Mouse (Mus musculus): ENCODE measurements around the gene Otp. TPM values are rescaled to one million over a fixed set of nuclear protein-coding genes. Genes with fewer than 3 reads are reported as not detected.
A peak's percentile ranks its signal among the peaks of the same experiment; 100 is the strongest.

The Otp gene
- polyA plus RNA-seq, 1 experiment from 2014 or later, result not detected

GRCm38 (mm10) chr13:94858016-94858575 is 17.3 kb upstream of the Otp start:
- no peaks in the 10 kb centered on the region for H3K9me3 ChIP-seq (replicated peaks; ENCODE audit: control insufficient read depth, low read length)
- H3K36me3 ChIP-seq (ENCODE audit: control insufficient read depth, insufficient read depth), result no peaks in the 10 kb centered on the region
- H3K27me3 ChIP-seq (ENCODE audit: control insufficient read depth, insufficient read depth, low read length), result peaks cover 5% of the 10 kb centered on the region; the same call in 1 of the 2 replicates
- WGBS, result 78% methylated on average over 8 of the region's 8 CpGs
- H3K4me1 ChIP-seq (ENCODE audit: control insufficient read depth, insufficient read depth, low read length), result no peaks in the 10 kb centered on the region
- ATAC-seq (replicated peaks; ENCODE audit: extremely low read depth, insufficient read depth, low FRiP score), result no peak
- no peak overlapping the region for H3K4me2 ChIP-seq (ENCODE audit: low read depth, low read length)
- no peak overlapping the region for H3K9ac ChIP-seq (ENCODE audit: low read length)
- no peak overlapping the region for H3K27ac ChIP-seq (ENCODE audit: low read length)
- H3K4me3 ChIP-seq (ENCODE audit: low read length), result no peak overlapping the region

GRCm38 (mm10) chr13:94859256-94859655 is 16.1 kb upstream of the Otp start:
- Histone ChIP-seq H3K27me3 (ENCODE audit: control insufficient read depth, insufficient read depth, low read length) (peaks cover 8% of the 10 kb centered on the region), H3K9ac (ENCODE audit: low read length) (no peak overlapping the region), H3K4me1 (ENCODE audit: control insufficient read depth, insufficient read depth, low read length) (no peaks in the 10 kb centered on the region), H3K27ac (ENCODE audit: low read length) (no peak overlapping the region), H3K4me2 (ENCODE audit: low read depth, low read length) (no peak overlapping the region), H3K9me3 (replicated peaks; ENCODE audit: control insufficient read depth, low read length) (no peaks in the 10 kb centered on the region), H3K36me3 (ENCODE audit: control insufficient read depth, insufficient read depth) (no peaks in the 10 kb centered on the region), H3K4me3 (ENCODE audit: low read length) (no peak overlapping the region)
- WGBS, result 64% methylated on average over 8 of the region's 8 CpGs
- ATAC-seq (replicated peaks; ENCODE audit: extremely low read depth, insufficient read depth, low FRiP score), result no peak

DNA sequence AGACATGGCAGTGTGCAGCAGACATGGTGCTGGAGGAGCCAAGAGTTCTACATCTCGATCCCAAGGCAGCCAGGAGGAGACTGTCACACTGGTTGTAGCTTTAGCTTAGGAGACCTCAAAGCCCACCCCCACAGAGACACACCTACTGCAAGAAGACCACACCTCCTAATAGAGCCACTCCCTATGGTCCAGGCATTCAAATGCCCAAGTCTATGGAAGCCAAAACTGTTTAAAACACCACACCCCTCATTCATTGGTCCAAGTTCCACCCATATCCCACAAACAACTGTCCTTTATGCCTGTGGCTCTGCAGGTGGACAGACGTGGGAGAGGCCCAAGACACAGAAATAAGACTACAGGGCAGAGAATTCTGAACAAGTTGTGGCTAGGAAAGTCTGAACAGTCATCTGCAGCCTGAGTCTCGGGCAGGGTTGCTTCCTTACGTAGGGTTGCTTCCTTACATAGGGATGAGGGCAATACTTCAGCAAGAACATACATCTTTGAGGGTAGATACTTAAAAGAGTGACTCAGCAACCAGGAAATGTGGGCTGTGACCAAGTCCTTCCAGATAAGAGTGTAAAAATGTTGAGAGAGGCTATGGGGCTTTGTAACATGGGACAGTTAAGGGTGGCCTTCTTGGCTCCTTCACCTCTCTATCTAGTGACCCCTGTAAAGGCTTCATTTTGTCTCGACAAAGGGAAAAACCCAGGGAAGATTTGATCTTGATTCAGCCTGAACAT is 12.7 kb upstream of the Otp start:
- WGBS, result 51% methylated on average over 5 of the region's 5 CpGs
- no peak overlapping the region for H3K27ac ChIP-seq (ENCODE audit: low read length)
- H3K27me3 ChIP-seq (ENCODE audit: control insufficient read depth, insufficient read depth, low read length), result peaks cover 36% of the 10 kb centered on the region
- no peak overlapping the region for H3K4me3 ChIP-seq (ENCODE audit: low read length)
- H3K36me3 ChIP-seq (ENCODE audit: control insufficient read depth, insufficient read depth), result no peaks in the 10 kb centered on the region
- no peak for ATAC-seq (replicated peaks; ENCODE audit: extremely low read depth, insufficient read depth, low FRiP score)
- H3K9me3 ChIP-seq (replicated peaks; ENCODE audit: control insufficient read depth, low read length), result no peaks in the 10 kb centered on the region
- no peaks in the 10 kb centered on the region for H3K4me1 ChIP-seq (ENCODE audit: control insufficient read depth, insufficient read depth, low read length)
- H3K9ac ChIP-seq (ENCODE audit: low read length), result no peak overlapping the region
- H3K4me2 ChIP-seq (ENCODE audit: low read depth, low read length), result no peak overlapping the region

DNA sequence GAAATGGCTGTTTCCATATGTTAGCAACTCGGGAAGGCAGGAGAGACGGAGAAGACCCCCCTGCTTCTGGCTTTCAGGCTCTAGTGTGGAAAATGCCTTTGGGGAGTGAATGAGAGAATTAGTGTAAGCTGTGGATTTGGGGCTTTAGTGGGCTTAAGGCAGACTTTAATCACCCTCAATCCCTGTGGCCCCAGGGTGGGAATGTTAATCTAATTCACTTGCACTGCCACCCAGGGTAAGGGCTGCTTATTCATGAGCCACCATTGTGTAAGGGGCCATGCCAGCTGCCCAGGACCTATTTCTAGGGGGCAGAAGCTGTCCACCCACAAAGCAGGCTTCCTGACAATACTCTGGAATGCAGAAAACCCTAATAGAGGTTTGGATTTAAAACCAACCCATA is 8.5 kb upstream of the Otp start:
- Histone ChIP-seq H3K27ac (ENCODE audit: low read length) (no peak overlapping the region), H3K9me3 (replicated peaks; ENCODE audit: control insufficient read depth, low read length) (no peaks in the 10 kb centered on the region), H3K27me3 (ENCODE audit: control insufficient read depth, insufficient read depth, low read length) (peaks cover 65% of the 10 kb centered on the region), H3K4me1 (ENCODE audit: control insufficient read depth, insufficient read depth, low read length) (peaks cover 7% of the 10 kb centered on the region), H3K9ac (ENCODE audit: low read length) (no peak overlapping the region), H3K4me2 (ENCODE audit: low read depth, low read length) (no peak overlapping the region), H3K36me3 (ENCODE audit: control insufficient read depth, insufficient read depth) (no peaks in the 10 kb centered on the region), H3K4me3 (ENCODE audit: low read length) (no peak overlapping the region)
- WGBS, result 31% methylated on average over 2 of the region's 2 CpGs
- no peak for ATAC-seq (replicated peaks; ENCODE audit: extremely low read depth, insufficient read depth, low FRiP score)

GRCm38 (mm10) chr13:94867772-94868171 is 7.6 kb upstream of the Otp start:
- Histone ChIP-seq H3K9me3 (replicated peaks; ENCODE audit: control insufficient read depth, low read length) (no peaks in the 10 kb centered on the region), H3K4me3 (ENCODE audit: low read length) (no peak overlapping the region), H3K9ac (ENCODE audit: low read length) (no peak overlapping the region), H3K36me3 (ENCODE audit: control insufficient read depth, insufficient read depth) (no peaks in the 10 kb centered on the region), H3K4me1 (ENCODE audit: control insufficient read depth, insufficient read depth, low read length) (peaks cover 7% of the 10 kb centered on the region), H3K27ac (ENCODE audit: low read length) (no peak overlapping the region), H3K27me3 (ENCODE audit: control insufficient read depth, insufficient read depth, low read length) (peaks cover 68% of the 10 kb centered on the region), H3K4me2 (ENCODE audit: low read depth, low read length) (no peak overlapping the region)
- 49% methylated on average over 4 of the region's 4 CpGs for WGBS
- ATAC-seq (replicated peaks; ENCODE audit: extremely low read depth, insufficient read depth, low FRiP score), result no peak

GRCm38 (mm10) chr13:94868478-94868950 is 6.9 kb upstream of the Otp start:
- Histone ChIP-seq H3K4me3 (ENCODE audit: low read length) (peak overlapping the region; percentile 48), H3K9ac (ENCODE audit: low read length) (peak overlapping the region; percentile 63), H3K27ac (ENCODE audit: low read length) (no peak overlapping the region), H3K4me1 (ENCODE audit: control insufficient read depth, insufficient read depth, low read length) (peaks cover 7% of the 10 kb centered on the region), H3K36me3 (ENCODE audit: control insufficient read depth, insufficient read depth) (no peaks in the 10 kb centered on the region), H3K9me3 (replicated peaks; ENCODE audit: control insufficient read depth, low read length) (no peaks in the 10 kb centered on the region), H3K4me2 (ENCODE audit: low read depth, low read length) (peak overlapping the region; percentile 79), H3K27me3 (ENCODE audit: control insufficient read depth, insufficient read depth, low read length) (peaks cover 68% of the 10 kb centered on the region)
- peak; percentile 32; the same call in 1 of the 2 replicates for ATAC-seq (replicated peaks; ENCODE audit: extremely low read depth, insufficient read depth, low FRiP score)
- WGBS, result 0% methylated on average over 27 of the region's 35 CpGs

- no peak overlapping the region for H3K4me3 ChIP-seq (ENCODE audit: low read length)
- WGBS, result 4% methylated on average over 8 of the region's 8 CpGs
These were observed 5.9 kb upstream of the Otp start for GRCm38 (mm10) chr13:94869541-94869940.

DNA sequence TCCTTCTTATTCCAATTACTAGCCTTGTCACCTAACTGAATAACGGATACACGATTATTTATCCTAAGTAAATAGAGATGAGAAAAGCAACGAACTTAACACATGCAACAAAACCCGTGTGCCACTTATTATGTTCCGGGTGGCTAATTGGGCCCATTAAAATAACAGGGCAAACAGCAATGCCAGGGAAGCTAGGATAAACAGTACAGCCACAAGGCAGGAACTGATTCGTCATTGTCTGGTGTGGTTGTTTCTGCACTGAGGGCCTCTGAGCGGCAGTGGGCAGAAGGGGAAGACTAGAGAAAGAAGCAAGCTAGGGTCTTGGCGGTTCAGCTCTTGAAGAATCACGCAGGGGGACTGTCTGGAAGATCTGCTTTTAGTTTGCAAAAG is 5.3 kb upstream of the Otp start:
- Histone ChIP-seq H3K9ac (ENCODE audit: low read length) (no peak overlapping the region), H3K4me3 (ENCODE audit: low read length) (no peak overlapping the region), H3K36me3 (ENCODE audit: control insufficient read depth, insufficient read depth) (no peaks in the 10 kb centered on the region), H3K9me3 (replicated peaks; ENCODE audit: control insufficient read depth, low read length) (no peaks in the 10 kb centered on the region), H3K4me1 (ENCODE audit: control insufficient read depth, insufficient read depth, low read length) (peaks cover 7% of the 10 kb centered on the region), H3K4me2 (ENCODE audit: low read depth, low read length) (no peak overlapping the region), H3K27ac (ENCODE audit: low read length) (no peak overlapping the region), H3K27me3 (ENCODE audit: control insufficient read depth, insufficient read depth, low read length) (peaks cover 73% of the 10 kb centered on the region)
- 7% methylated on average over 9 of the region's 9 CpGs for WGBS
- no peak for ATAC-seq (replicated peaks; ENCODE audit: extremely low read depth, insufficient read depth, low FRiP score)

More at GRCm38 (mm10) chr13:94869541-94869940, 5.9 kb upstream of the Otp start:
- H3K4me1 ChIP-seq (ENCODE audit: control insufficient read depth, insufficient read depth, low read length), result peaks cover 7% of the 10 kb centered on the region
- no peak overlapping the region for H3K9ac ChIP-seq (ENCODE audit: low read length)
- ATAC-seq (replicated peaks; ENCODE audit: extremely low read depth, insufficient read depth, low FRiP score), result no peak
- no peaks in the 10 kb centered on the region for H3K9me3 ChIP-seq (replicated peaks; ENCODE audit: control insufficient read depth, low read length)
- H3K36me3 ChIP-seq (ENCODE audit: control insufficient read depth, insufficient read depth), result no peaks in the 10 kb centered on the region
- no peak overlapping the region for H3K27ac ChIP-seq (ENCODE audit: low read length)
- peaks cover 71% of the 10 kb centered on the region for H3K27me3 ChIP-seq (ENCODE audit: control insufficient read depth, insufficient read depth, low read length)
- H3K4me2 ChIP-seq (ENCODE audit: low read depth, low read length), result no peak overlapping the region; the same call in 1 of the 2 replicates

DNA sequence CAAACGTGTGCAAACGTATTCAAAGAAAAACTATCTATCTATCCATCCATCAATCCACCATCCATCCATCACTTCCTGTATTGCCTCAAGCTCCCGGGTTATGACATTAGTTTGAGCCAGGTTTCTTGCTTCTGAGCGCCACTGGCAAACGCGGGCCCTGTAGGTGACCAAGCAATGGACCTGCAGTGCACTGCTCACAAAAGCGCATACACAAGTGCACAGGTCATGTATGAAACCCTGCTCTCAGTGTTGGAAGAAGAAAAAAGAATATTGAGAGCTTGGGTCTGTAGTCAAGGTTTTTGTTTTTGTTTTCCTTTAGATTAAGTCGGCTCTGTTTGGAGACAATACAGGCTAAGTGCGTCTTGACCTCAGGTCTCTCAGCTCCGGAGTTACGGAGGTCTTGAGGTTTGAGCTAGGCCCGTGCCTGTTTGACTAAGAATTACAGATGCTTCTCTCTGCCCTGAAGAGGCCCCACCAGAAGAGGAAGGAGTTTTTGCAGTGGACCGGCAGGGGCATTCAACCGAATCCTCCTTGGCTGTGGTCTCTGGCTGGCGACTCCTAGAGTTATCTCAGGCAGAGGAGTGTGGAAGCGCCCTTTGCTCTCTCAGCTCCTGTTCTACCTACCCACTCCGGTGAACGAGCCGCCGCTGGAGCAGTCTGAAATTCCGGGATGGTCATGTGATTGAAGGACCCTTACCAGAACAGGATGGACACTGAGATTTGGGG is 4.8 kb upstream of the Otp start:
- Histone ChIP-seq H3K9ac (ENCODE audit: low read length) (no peak overlapping the region), H3K27ac (ENCODE audit: low read length) (no peak overlapping the region), H3K36me3 (ENCODE audit: control insufficient read depth, insufficient read depth) (no peaks in the 10 kb centered on the region), H3K4me3 (ENCODE audit: low read length) (no peak overlapping the region), H3K27me3 (ENCODE audit: control insufficient read depth, insufficient read depth, low read length) (peaks cover 71% of the 10 kb centered on the region), H3K4me2 (ENCODE audit: low read depth, low read length) (no peak overlapping the region), H3K9me3 (replicated peaks; ENCODE audit: control insufficient read depth, low read length) (no peaks in the 10 kb centered on the region), H3K4me1 (ENCODE audit: control insufficient read depth, insufficient read depth, low read length) (peaks cover 7% of the 10 kb centered on the region)
- WGBS, result 3% methylated on average over 21 of the region's 21 CpGs
- ATAC-seq (replicated peaks; ENCODE audit: extremely low read depth, insufficient read depth, low FRiP score), result no peak
